Mouse (Mus musculus) brain, embryonic 14.5 days (tissue): ENCODE measurements at regions not wholly inside any gene's neighbourhood (a gene's known extent, or its start where the extent isn't known, plus 50 kb on each side); places are given as distances from the start of the nearest gene placed in this dataset.

Source experiments
- DNase-seq: peaks from one replicate; pipeline ENCODE4 v3.0.0-alpha.2; 2011; ENCODE audit warnings: low read depth
- CTCF ChIP-seq: fragments of 200-500 bp; IDR thresholded peaks from 2 replicates; pipeline ENCODE4 v1.5.1; 2012; ENCODE audit warnings: inconsistent platforms, mild to moderate bottlenecking, moderate library complexity, borderline replicate concordance; ENCODE audit not compliant: insufficient read depth, insufficient read length; ENCODE audit errors: extremely low read depth
- POLR2A ChIP-seq: fragments of 200-500 bp; IDR thresholded peaks from 2 replicates; pipeline ENCODE4 v1.6.1; 2012; ENCODE audit warnings: mild to moderate bottlenecking, inconsistent platforms, borderline replicate concordance; ENCODE audit not compliant: poor library complexity, insufficient read depth, insufficient read length, severe bottlenecking; ENCODE audit errors: extremely low read depth

- no peak for DNase-seq
- TF ChIP-seq CTCF (no peak), POLR2A (no peak)
Measured at GRCm38 (mm10) chr19:59590021-59590420, 131.8 kb downstream of the Emx2 start.

- DNase-seq: no peak
- no peak for TF ChIP-seq CTCF
- TF ChIP-seq POLR2A: no peak
Measured at GRCm38 (mm10) chr19:59592060-59592459, 133.9 kb downstream of the Emx2 start.

GRCm38 (mm10) chr19:59624288-59624795, 166.2 kb downstream of the Emx2 start:
- DNase-seq: peak; percentile 59
- TF ChIP-seq POLR2A: no peak
- no peak for TF ChIP-seq CTCF

- TF ChIP-seq POLR2A: no peak
- no peak for TF ChIP-seq CTCF
- DNase-seq: no peak
Measured at GRCm38 (mm10) chr19:59627681-59628080, 169.5 kb downstream of the Emx2 start.

- peak; percentile 79 for DNase-seq
- no peak for TF ChIP-seq POLR2A
- no peak for TF ChIP-seq CTCF
Measured at GRCm38 (mm10) chr19:59628296-59629160, 170.4 kb downstream of the Emx2 start.

- no peak for TF ChIP-seq CTCF
- TF ChIP-seq POLR2A: no peak
Measured at GRCm38 (mm10) chr19:59629161-59629445, 170.9 kb downstream of the Emx2 start.

GRCm38 (mm10) chr19:59630095-59630494, 171.9 kb downstream of the Emx2 start:
- no peak for DNase-seq
- TF ChIP-seq CTCF (no peak), POLR2A (no peak)

More at GRCm38 (mm10) chr19:59629161-59629445, 170.9 kb downstream of the Emx2 start:
- no peak for DNase-seq

GRCm38 (mm10) chr19:59630706-59631105, 172.5 kb downstream of the Emx2 start:
- TF ChIP-seq CTCF: no peak
- DNase-seq: no peak

GRCm38 (mm10) chr19:59631541-59631940, 173.4 kb downstream of the Emx2 start:
- DNase-seq: no peak
- TF ChIP-seq CTCF: no peak
- no peak for TF ChIP-seq POLR2A

- TF ChIP-seq POLR2A (no peak), CTCF (no peak)
- no peak for DNase-seq
Measured at GRCm38 (mm10) chr19:59636271-59636670, 178.1 kb downstream of the Emx2 start.

GRCm38 (mm10) chr19:59642606-59643005, 184.4 kb downstream of the Emx2 start:
- DNase-seq: no peak
- no peak for TF ChIP-seq POLR2A
- TF ChIP-seq CTCF: no peak

GRCm38 (mm10) chr19:59646231-59646630, 188.1 kb downstream of the Emx2 start:
- no peak for DNase-seq

More at GRCm38 (mm10) chr19:59646231-59646630, 188.1 kb downstream of the Emx2 start:
- TF ChIP-seq CTCF: no peak
- TF ChIP-seq POLR2A: no peak
